ENCODE assay signal across 9 mouse cellular contexts in the genomic region with DNA sequence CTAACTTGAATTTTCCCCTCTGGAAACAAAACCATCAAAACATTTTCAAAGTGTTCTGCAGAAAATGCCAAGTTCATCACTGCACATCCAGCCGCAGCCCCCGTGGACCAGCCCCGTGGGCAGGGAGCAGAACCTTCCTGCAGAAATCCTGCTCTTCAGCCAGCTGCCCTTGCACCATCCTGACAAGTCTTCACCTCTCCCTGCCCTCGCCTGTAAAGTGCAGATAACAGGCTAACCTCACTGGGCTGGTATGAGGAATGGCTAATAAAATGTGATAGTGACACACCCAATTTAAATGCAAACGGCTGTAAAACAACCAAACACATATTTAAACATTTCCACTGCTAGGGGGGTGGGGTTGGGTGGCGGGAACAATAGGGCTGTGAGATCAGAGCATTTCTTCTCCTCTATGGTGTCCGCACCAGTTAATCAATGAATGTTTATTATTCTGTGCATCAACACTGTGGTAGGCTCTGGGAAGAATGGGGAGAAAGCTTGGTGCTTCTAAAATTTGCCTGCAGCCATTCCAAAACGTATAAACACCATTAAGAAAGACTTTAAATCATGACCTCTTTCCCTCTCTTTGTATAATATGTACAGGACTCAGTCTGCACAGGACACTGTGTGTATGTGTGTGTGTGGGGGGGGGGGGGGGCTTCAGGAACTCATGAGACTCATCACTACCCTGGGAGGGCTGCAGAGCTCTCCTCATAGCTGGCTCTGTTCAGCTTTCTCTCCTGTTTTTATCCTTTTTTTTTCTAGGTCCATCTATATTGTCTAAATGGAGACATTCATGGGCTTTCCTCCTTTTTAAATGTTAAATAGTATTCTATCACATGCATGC.
DNase-seq lines count a peak whose midpoint lies in the region; ATAC-seq and TF ChIP-seq lines count a peak whose summit lies in the region.
"Had no signal": no experiment of that assay in that cellular context is flagged by ENCODE, and none has a peak within 500 bp of the region (broad histone marks: within the 10 kb centered on the region; RNA-seq: fewer than 3 reads in every experiment).

No protein-coding gene starts in this region.

- TF ChIP-seq CTCF in lung, embryonic 14.5 days (IDR thresholded peaks at IDR 0.05; ENCODE audit: low read depth): no peak
- TF ChIP-seq CTCF in lung, adult 2 months (IDR thresholded peaks at IDR 0.05; ENCODE audit: insufficient read depth, low read length): no peak

- no peaks in the 10 kb centered on the region for H3K36me3 ChIP-seq in lung, embryonic 14.5 days (ENCODE audit: insufficient read depth)
- no peaks in the 10 kb centered on the region for H3K36me3 ChIP-seq in intestine, embryonic 14.5 days (ENCODE audit: control insufficient read depth, insufficient read depth, low read length)
- H3K36me3 ChIP-seq in midbrain, embryonic 14.5 days (ENCODE audit: control insufficient read depth, insufficient read depth, low read length): no peaks in the 10 kb centered on the region
- H3K36me3 ChIP-seq: heart, embryonic 15.5 days had no signal

- TF ChIP-seq POLR2A in lung, adult 2 months (IDR thresholded peaks at IDR 0.05; ENCODE audit: borderline replicate concordance, extremely low read depth, low read depth, low read length): no peak

- H3K4me1 ChIP-seq in lung, embryonic 14.5 days (ENCODE audit: insufficient read depth): 0 out of 2 replicates have a peak, but pooled peaks cover 3% of the 10 kb centered on the region
- H3K4me1 ChIP-seq in lung, adult 2 months (ENCODE audit: control insufficient read depth, insufficient read depth, low read length): no peaks in the 10 kb centered on the region; the same call in 1 of the 2 replicates
- peaks cover 26% of the 10 kb centered on the region for H3K4me1 ChIP-seq in intestine, embryonic 14.5 days (replicated peaks; ENCODE audit: control insufficient read depth, insufficient read depth, low read length)
- no peaks in the 10 kb centered on the region; the same call in 1 of the 2 replicates for H3K4me1 ChIP-seq in midbrain, embryonic 14.5 days (ENCODE audit: control insufficient read depth, insufficient read depth, low read length)

- H3K27ac ChIP-seq in lung, embryonic 14.5 days (ENCODE audit: low read depth): peak overlapping the region; percentile 51; the same call in 1 of the 2 replicates
- peak overlapping the region; percentile 76 for H3K27ac ChIP-seq in intestine, embryonic 14.5 days (ENCODE audit: low read depth)
- H3K27ac ChIP-seq in midbrain, embryonic 14.5 days (replicated peaks; ENCODE audit: low read depth, low read length): peak overlapping the region; percentile 45; the same call in 1 of the 2 replicates
- H3K27ac ChIP-seq: heart, embryonic 15.5 days had no signal

- H3K27me3 ChIP-seq in lung, embryonic 14.5 days (ENCODE audit: insufficient read depth, low read length): no peaks in the 10 kb centered on the region
- no peaks in the 10 kb centered on the region for H3K27me3 ChIP-seq in intestine, embryonic 14.5 days (replicated peaks; ENCODE audit: control insufficient read depth, insufficient read depth, low read length)
- no peaks in the 10 kb centered on the region for H3K27me3 ChIP-seq in midbrain, embryonic 14.5 days (ENCODE audit: control insufficient read depth, insufficient read depth, low read length)
- H3K27me3 ChIP-seq: heart, embryonic 15.5 days had no signal

- WGBS in lung, embryonic 14.5 days: 17% methylated on average over 8 of the region's 8 CpGs
- WGBS in lung, adult 2 months: 33% methylated on average over 8 of the region's 8 CpGs
- 5% methylated on average over 8 of the region's 8 CpGs for WGBS in intestine, embryonic 14.5 days
- 36% methylated on average over 8 of the region's 8 CpGs for WGBS in midbrain, embryonic 14.5 days

- ATAC-seq in lung, embryonic 14.5 days (ENCODE audit: insufficient read depth): peak; percentile 71
- ATAC-seq in intestine, embryonic 14.5 days (replicated peaks; ENCODE audit: low FRiP score, low TSS enrichment, low read depth): peak; percentile 91
- ATAC-seq in midbrain, embryonic 14.5 days (ENCODE audit: low FRiP score, low TSS enrichment): no peak

- DNase-seq in lung, embryonic 14.5 days: peak; percentile 38
- no peak for DNase-seq in lung, adult 2 months
- DNase-seq in R1 (ENCODE audit: low read depth, low spot score): peak; percentile 56
- peak; percentile 65 for DNase-seq in intestine, embryonic 14.5 days (ENCODE audit: low spot score)
- DNase-seq in midbrain, embryonic 14.5 days: no peak
- DNase-seq in gastrocnemius, adult 8-10 months (ENCODE audit: low spot score in 2 of 2): no peak
- DNase-seq in frontal cortex, postnatal 10 days (ENCODE audit: low spot score in 2 of 2): no peak
- no peak for DNase-seq in frontal cortex, postnatal 25 days (ENCODE audit: low spot score in 2 of 2)

- no peak overlapping the region for H3K4me3 ChIP-seq in lung, embryonic 14.5 days (ENCODE audit: low read depth, low read length)
- no peak overlapping the region for H3K4me3 ChIP-seq in lung, adult 2 months (replicated peaks; ENCODE audit: extremely low read depth, low read depth, low read length)
- H3K4me3 ChIP-seq in intestine, embryonic 14.5 days (ENCODE audit: low read depth, low read length): no peak overlapping the region
- no peak overlapping the region for H3K4me3 ChIP-seq in midbrain, embryonic 14.5 days (replicated peaks; ENCODE audit: low read depth, low read length)
- H3K4me3 ChIP-seq: heart, embryonic 15.5 days had no signal

- H3K4me2 ChIP-seq in lung, embryonic 14.5 days: no peak overlapping the region
- H3K4me2 ChIP-seq in intestine, embryonic 14.5 days (ENCODE audit: low read length): no peak overlapping the region
- H3K4me2 ChIP-seq in midbrain, embryonic 14.5 days (ENCODE audit: low read length): no peak overlapping the region
- H3K4me2 ChIP-seq: heart, embryonic 15.5 days had no signal

- no peaks in the 10 kb centered on the region for H3K9me3 ChIP-seq in lung, embryonic 14.5 days (ENCODE audit: low read depth, low read length)
- no peaks in the 10 kb centered on the region for H3K9me3 ChIP-seq in intestine, embryonic 14.5 days (ENCODE audit: control insufficient read depth, low read length)
- no peaks in the 10 kb centered on the region for H3K9me3 ChIP-seq in midbrain, embryonic 14.5 days (ENCODE audit: control insufficient read depth, low read length)
- H3K9me3 ChIP-seq: heart, embryonic 15.5 days had no signal

- H3K9ac ChIP-seq in lung, embryonic 14.5 days: no peak overlapping the region
- no peak overlapping the region for H3K9ac ChIP-seq in intestine, embryonic 14.5 days (ENCODE audit: low read length)
- H3K9ac ChIP-seq in midbrain, embryonic 14.5 days (replicated peaks; ENCODE audit: low read length): no peak overlapping the region
- H3K9ac ChIP-seq: heart, embryonic 15.5 days had no signal

Comparison
In these comparisons a context has a peak if more than half of its experiments do, and no peak if none do; other contexts are left out.
1. DNase-seq: peak in lung, embryonic 14.5 days (single experiment), R1 (single experiment) and intestine, embryonic 14.5 days (single experiment); none in lung, adult 2 months (single experiment), midbrain, embryonic 14.5 days (single experiment), gastrocnemius, adult 8-10 months (0 of 2), frontal cortex, postnatal 10 days (0 of 2) and frontal cortex, postnatal 25 days (0 of 2).
2. Peak in every context shown above with its lines, with median percentiles within 50 percentile points of each other: H3K27ac ChIP-seq.